Mouse (Mus musculus) adrenal gland, adult 18-20 months (tissue): ENCODE measurements around the gene Thap8. TPM values are rescaled to one million over a fixed set of nuclear protein-coding genes. Genes with fewer than 3 reads are reported as not detected.
"Not testable (repeated sequence)": the region's sequence is repeated elsewhere in the genome, so short reads cannot be mapped to it uniquely, and the experiment has no call there.

ENCODE experiments used
- DNase-seq, 2 experiments: peaks; one replicate each; pipeline ENCODE4 v3.0.0; 2021 to 2022; ENCODE audit warnings: low spot score in 2 of 2
- long read RNA-seq, 2 experiments: library from polyadenylated mRNA; stranded (forward); transcript quantifications; one replicate each; pipeline ENCODE4 v2.0.0; 2021
- total RNA-seq, 2 experiments: library from RNA; stranded (reverse); gene quantifications; 1 replicate in 1 of 2; 2 replicates in 1 of 2; pipeline ENCODE4 v1.2.3; 2021

Gene Thap8
- under 1 TPM; 0.38 to 0.46 TPM for total RNA-seq
- long read RNA-seq, experiment 1: 0 reads
- long read RNA-seq, experiment 2: 0 reads

GRCm38 (mm10) chr7:30279951-30280669 lies at the start of gene Thap8, which contains the start of gene Wdr62:
Gene Thap8 (plus strand): TSS chr7:30280094.
Gene Wdr62 (minus strand): TSS chr7:30280419.
- DNase-seq: peak; percentile 83 to 88

- no peak for DNase-seq
Measured at GRCm38 (mm10) chr7:30231328-30231668, 48.6 kb upstream of the Thap8 start.

- peak; percentile 97 to 98 for DNase-seq
Measured at GRCm38 (mm10) chr7:30231669-30232454, 48.0 kb upstream of the Thap8 start, which contains the start of the genes Polr2i and Tbcb. Gene Polr2i (plus strand): TSS chr7:30231948. Gene Tbcb (minus strand): TSS chr7:30232272.

- DNase-seq: peak; percentile 18 to 52
Measured at GRCm38 (mm10) chr7:30232631-30233148, 47.2 kb upstream of the Thap8 start.

- no peak for DNase-seq
Measured at GRCm38 (mm10) chr7:30233387-30233786, 46.5 kb upstream of the Thap8 start.

GRCm38 (mm10) chr7:30234276-30234858 lies 45.5 kb upstream of the Thap8 start:
- DNase-seq: no peak

GRCm38 (mm10) chr7:30235091-30235490 lies 44.8 kb upstream of the Thap8 start:
- no peak for DNase-seq

- no peak for DNase-seq
Measured at GRCm38 (mm10) chr7:30235625-30236024, 44.3 kb upstream of the Thap8 start, which contains the start of gene Ovol3. Gene Ovol3 (minus strand): TSS chr7:30235725.

GRCm38 (mm10) chr7:30237374-30237773 lies 42.5 kb upstream of the Thap8 start:
- DNase-seq: not testable (repeated sequence)

GRCm38 (mm10) chr7:30251956-30252954 lies 27.6 kb upstream of the Thap8 start:
- DNase-seq: peak in 1 of 2 experiments; percentile 29

- no peak for DNase-seq
Measured at GRCm38 (mm10) chr7:30265041-30265440, 14.9 kb upstream of the Thap8 start.

- DNase-seq: no peak
Measured at GRCm38 (mm10) chr7:30265531-30265930, 14.4 kb upstream of the Thap8 start.

GRCm38 (mm10) chr7:30265935-30266334 lies 14.0 kb upstream of the Thap8 start:
- DNase-seq: no peak

- no peak for DNase-seq
Measured at GRCm38 (mm10) chr7:30266780-30267179, 13.1 kb upstream of the Thap8 start.

GRCm38 (mm10) chr7:30269641-30270040 lies 10.3 kb upstream of the Thap8 start:
- no peak for DNase-seq

GRCm38 (mm10) chr7:30274383-30274782 lies 5.5 kb upstream of the Thap8 start:
- DNase-seq: no peak

GRCm38 (mm10) chr7:30278911-30279310 lies 983 bp upstream of the Thap8 start:
- no peak for DNase-seq

GRCm38 (mm10) chr7:30279536-30279935 lies 358 bp upstream of the Thap8 start:
- DNase-seq: no peak

GRCm38 (mm10) chr7:30280670-30281138 lies 810 bp downstream of the Thap8 start:
- peak; percentile 71 to 72 for DNase-seq

- DNase-seq: no peak
Measured at GRCm38 (mm10) chr7:30281522-30281921, 1.6 kb downstream of the Thap8 start.
